Mouse (Mus musculus) CH12.LX (cell line): Measurements from ENCODE around the gene Smim14. TPM values are rescaled to one million over a fixed set of nuclear protein-coding genes. Genes with fewer than 3 reads are reported as not detected.
A peak's percentile ranks its signal among the peaks of the same experiment; 100 is the strongest.

Experiments
- DNase-seq: peaks from one replicate; pipeline ENCODE4 v3.0.0-alpha.2; 2013; ENCODE audit errors: extremely low read depth
- H3K27ac ChIP-seq: 2 replicates; pipeline ENCODE4 v1.5.1; 2012; ENCODE audit warnings: low read depth, mild to moderate bottlenecking, control low read depth, moderate library complexity; ENCODE audit not compliant: insufficient read depth
- H3K27me3 ChIP-seq: replicated peaks from 2 replicates; pipeline ENCODE3; 2012; ENCODE audit warnings: inconsistent platforms
- H3K36me3 ChIP-seq, 2 experiments: replicated peaks in 1 of 2; 2 replicates each; pipeline versions ENCODE3 to v1.6.1; 2012; ENCODE audit warnings: inconsistent platforms in 1 of 2, low read length in 1 of 2, mild to moderate bottlenecking in 1 of 2, mixed read lengths in 1 of 2, moderate library complexity in 1 of 2; ENCODE audit not compliant: control insufficient read depth in 1 of 2, insufficient read depth in 1 of 2
- H3K4me1 ChIP-seq, 2 experiments: 2 replicates each; pipeline ENCODE4 v1.6.1; 2012; ENCODE audit warnings: inconsistent platforms in 1 of 2, moderate library complexity in 1 of 2; ENCODE audit not compliant: insufficient read depth in 2 of 2, control insufficient read depth in 1 of 2
- H3K4me2 ChIP-seq: 2 replicates; pipeline ENCODE4 v1.6.1; 2012; ENCODE audit warnings: low read depth, mild to moderate bottlenecking, control low read depth; ENCODE audit not compliant: poor library complexity, insufficient read depth, severe bottlenecking
- H3K4me3 ChIP-seq, 3 experiments: fragments of 150-350 bp in 1 of 3; sonication (generic) in 1 of 3; replicated peaks in 1 of 3; 2 replicates each; pipeline versions ENCODE3 to v1.5.1; 2011 to 2012; ENCODE audit warnings: low read depth in 2 of 3, low read length in 2 of 3, mild to moderate bottlenecking in 2 of 3, moderate library complexity in 2 of 3, control low read depth in 1 of 3, improper control_type of control experiment in 1 of 3, inconsistent platforms in 1 of 3, mixed read lengths in 1 of 3; ENCODE audit not compliant: poor library complexity in 1 of 3
- H3K79me2 ChIP-seq: replicated peaks from 2 replicates; pipeline ENCODE4 v1.6.1; 2012; ENCODE audit warnings: mild to moderate bottlenecking, moderate library complexity; ENCODE audit not compliant: control insufficient read depth, poor library complexity, insufficient read depth, severe bottlenecking; ENCODE audit errors: extremely low read depth
- H3K9ac ChIP-seq: 2 replicates; pipeline ENCODE4 v1.6.1; 2012; ENCODE audit warnings: low read depth, mild to moderate bottlenecking, control low read depth, moderate library complexity; ENCODE audit not compliant: insufficient read depth
- H3K9me3 ChIP-seq: replicated peaks from 2 replicates; pipeline ENCODE3; 2012; ENCODE audit warnings: low read length, inconsistent platforms, mixed read lengths
- BHLHE40 ChIP-seq: IDR thresholded peaks from 2 replicates; pipeline ENCODE4 v1.6.1; 2011; ENCODE audit warnings: mild to moderate bottlenecking, low read depth, low read length, improper control_type of control experiment
- CHD2 ChIP-seq: IDR thresholded peaks from 2 replicates; pipeline ENCODE4 v1.6.1; 2011; ENCODE audit warnings: low read length, improper control_type of control experiment
- ELF1 ChIP-seq: IDR thresholded peaks from 2 replicates; pipeline ENCODE4 v1.6.1; 2014; ENCODE audit warnings: low read depth, mild to moderate bottlenecking, inconsistent platforms, low read length, improper control_type of control experiment
- EP300 ChIP-seq: IDR thresholded peaks from 2 replicates; pipeline ENCODE4 v1.6.1; 2011; ENCODE audit warnings: low read length, improper control_type of control experiment
- ETS1 ChIP-seq: conservative IDR thresholded peaks from 2 replicates; pipeline ENCODE4 v1.6.1; 2012; ENCODE audit warnings: low read depth, mild to moderate bottlenecking, inconsistent platforms, low read length, improper control_type of control experiment, moderate library complexity
- HCFC1 ChIP-seq: IDR thresholded peaks from 2 replicates; pipeline ENCODE4 v1.6.1; 2012; ENCODE audit warnings: low read depth, mild to moderate bottlenecking, inconsistent platforms, low read length, improper control_type of control experiment
- MEF2A ChIP-seq: IDR thresholded peaks from 2 replicates; pipeline ENCODE4 v1.6.1; 2014; ENCODE audit warnings: low read depth, mild to moderate bottlenecking, inconsistent platforms, low read length, improper control_type of control experiment, borderline replicate concordance
- MXI1 ChIP-seq: IDR thresholded peaks from 2 replicates; pipeline ENCODE4 v1.6.1; 2011; ENCODE audit warnings: mild to moderate bottlenecking, low read depth, low read length, improper control_type of control experiment
- RAD21 ChIP-seq: IDR thresholded peaks from 2 replicates; pipeline ENCODE4 v1.6.1; 2011; ENCODE audit warnings: low read depth, mild to moderate bottlenecking, low read length, improper control_type of control experiment, moderate library complexity
- SMC3 ChIP-seq: IDR thresholded peaks from 2 replicates; pipeline ENCODE4 v1.6.1; 2011; ENCODE audit warnings: low read depth, low read length, improper control_type of control experiment
- TBP ChIP-seq: conservative IDR thresholded peaks from 2 replicates; pipeline ENCODE4 v1.6.1; 2011; ENCODE audit warnings: low read depth, low read length, improper control_type of control experiment
- UBTF ChIP-seq: IDR thresholded peaks from 2 replicates; pipeline ENCODE4 v1.6.1; 2012; ENCODE audit warnings: low read depth, mild to moderate bottlenecking, inconsistent platforms, low read length, improper control_type of control experiment, moderate library complexity
- USF1 ChIP-seq: IDR thresholded peaks from 2 replicates; pipeline ENCODE4 v1.6.1; 2014; ENCODE audit warnings: low read depth, mild to moderate bottlenecking, inconsistent platforms, low read length, improper control_type of control experiment
- USF2 ChIP-seq: conservative IDR thresholded peaks from 2 replicates; pipeline ENCODE4 v1.6.1; 2011; ENCODE audit warnings: low read depth, low read length, improper control_type of control experiment
- ZMIZ1 ChIP-seq: IDR thresholded peaks from 2 replicates; pipeline ENCODE4 v1.6.1; 2012; ENCODE audit warnings: low read depth, mild to moderate bottlenecking, inconsistent platforms, low read length, improper control_type of control experiment
- ZNF384 ChIP-seq: IDR thresholded peaks from 2 replicates; pipeline ENCODE4 v1.6.1; 2012; ENCODE audit warnings: low read depth, low read length, improper control_type of control experiment, inconsistent platforms
- dilution Hi-C: fragments of 300-500 bp; cut with MboI; formaldehyde crosslinking; loops from 2 replicates; pipeline ENCODE4 v1.14.3; 2020; ENCODE audit warnings: low sequenced_read_pairs; ENCODE audit not compliant: extremely low pct_unique_long_range_greater_than_20kb, extremely low pct_ligation_motif_present
- in situ Hi-C: fragments of 300-500 bp; cut with MboI; formaldehyde crosslinking; loops from 3 replicates; pipeline ENCODE4 v1.14.3; 2019; ENCODE audit warnings: low sequenced_read_pairs, low pct_ligation_motif_present, low pct_unique_long_range_greater_than_20kb, mixed read lengths
- polyA plus RNA-seq: library from polyadenylated mRNA; unstranded; fragments of >175 nt; gene quantifications from 2 replicates; pipeline ENCODE4 v1.2.1, GENCODE M21; 2012; ENCODE audit warnings: low read depth; ENCODE audit not compliant: insufficient read length
- total RNA-seq, 2 experiments: library from RNA; depleted of rRNA; stranded (reverse); fragments of 300-350 nt in 1 of 2; fragments of >200 nt in 1 of 2; gene quantifications; 2 replicates each; pipeline ENCODE4 v1.2.3; 2012 to 2014

Gene Smim14
- total and polyA plus RNA-seq, 3 experiments, result 11.4 to 50.2 (median 19.7) TPM

DNA sequence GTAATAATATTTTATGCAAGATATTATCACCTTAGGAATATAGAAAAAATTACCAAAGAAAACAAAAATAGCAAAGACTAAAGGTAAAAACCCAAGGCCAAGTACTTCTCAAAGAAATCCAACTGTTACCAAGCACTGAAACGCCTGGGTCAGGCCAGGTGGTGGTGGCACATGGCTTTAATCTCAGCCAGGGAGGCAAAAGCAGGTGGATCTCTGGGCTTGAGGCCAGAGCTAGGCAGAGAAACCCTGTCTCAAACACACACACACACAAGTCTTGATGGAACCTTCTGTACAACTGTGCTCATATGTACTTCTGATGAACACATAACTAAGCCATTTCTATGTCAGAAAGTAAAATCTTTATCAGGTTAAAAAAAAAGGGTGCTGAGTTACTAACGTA is 89.2 kb downstream of the Smim14 start:
- DNase-seq, result no peak
- dilution Hi-C loops (no loop called here), in situ Hi-C loops (no loop called here)
- Histone ChIP-seq H3K4me3 (no peak overlapping the region), H3K79me2 (no peaks in the 10 kb centered on the region), H3K4me2 (no peak overlapping the region), H3K27ac (no peak overlapping the region), H3K9ac (no peak overlapping the region), H3K9me3 (no peaks in the 10 kb centered on the region), H3K27me3 (no peaks in the 10 kb centered on the region)
- TF ChIP-seq ZMIZ1 (no peak), TBP (no peak), BHLHE40 (no peak), UBTF (no peak), ZNF384 (no peak), ETS1 (no peak), MEF2A (no peak), MXI1 (no peak), CHD2 (no peak), ELF1 (no peak), EP300 (no peak), SMC3 (no peak)
- TF ChIP-seq, all 38 proteins: peak for 0
- Histone ChIP-seq H3K4me1 (peaks cover 3 to 18% of the 10 kb centered on the region in 2 experiments), H3K36me3 (peaks cover 0 to 18% of the 10 kb centered on the region in 2 experiments)

GRCm38 (mm10) chr5:65446756-65447155 is 90.2 kb downstream of the Smim14 start:
- in situ Hi-C loops, result no loop called here
- H3K4me2 ChIP-seq, result no peak overlapping the region
- no peak overlapping the region for H3K4me3 ChIP-seq
- no peak for DNase-seq
- TF ChIP-seq USF2, result no peak
- H3K9ac ChIP-seq, result no peak overlapping the region
- H3K36me3 ChIP-seq, result peaks cover 0 to 18% of the 10 kb centered on the region in 2 experiments
- no peak overlapping the region for H3K27ac ChIP-seq
- H3K4me1 ChIP-seq, result peaks cover 3 to 19% of the 10 kb centered on the region in 2 experiments
- no peaks in the 10 kb centered on the region for H3K79me2 ChIP-seq
- no peaks in the 10 kb centered on the region for H3K27me3 ChIP-seq
- dilution Hi-C loops, result no loop called here
- no peaks in the 10 kb centered on the region for H3K9me3 ChIP-seq

GRCm38 (mm10) chr5:65444981-65445380 is 92.0 kb downstream of the Smim14 start:
- TF ChIP-seq RAD21 (no peak), UBTF (no peak), HCFC1 (no peak), USF1 (no peak)
- in situ Hi-C loops, result no loop called here
- peak; percentile 27 for DNase-seq

More at GRCm38 (mm10) chr5:65444981-65445380, 92.0 kb downstream of the Smim14 start:
- Histone ChIP-seq H3K9me3 (no peaks in the 10 kb centered on the region), H3K4me2 (no peak overlapping the region), H3K79me2 (no peaks in the 10 kb centered on the region), H3K4me3 (no peak overlapping the region), H3K36me3 (peaks cover 0 to 8% of the 10 kb centered on the region in 2 experiments), H3K9ac (no peak overlapping the region), H3K4me1 (peaks cover 3 to 23% of the 10 kb centered on the region in 2 experiments), H3K27me3 (no peaks in the 10 kb centered on the region), H3K27ac (no peak overlapping the region)
- dilution Hi-C loops, result no loop called here
